Mouse (Mus musculus): Measurements from ENCODE around the gene Npr1.

Gene Npr1

GRCm38 (mm10) chr3:90465686-90466310, at the start of gene Npr1:
Npr1 (minus strand) TSS chr3:90465866.
- DNase-seq: peak; percentile 98

GRCm38 (mm10) chr3:90515242-90515641, 49.6 kb upstream of the Npr1 start:
- peak; percentile 98 for DNase-seq

GRCm38 (mm10) chr3:90514691-90515090, 49.0 kb upstream of the Npr1 start:
- DNase-seq: peak; percentile 99

- DNase-seq: peak; percentile 99
Observed at GRCm38 (mm10) chr3:90513796-90514590, 48.3 kb upstream of the Npr1 start, which contains the start of the genes S100a1 and S100a13. S100a1 (minus strand) TSS chr3:90514392. S100a13 (plus strand) TSS chr3:90514435.

- peak; percentile 92 for DNase-seq
Observed at GRCm38 (mm10) chr3:90512948-90513642, 47.4 kb upstream of the Npr1 start.

- peak; percentile 93 for DNase-seq
Observed at GRCm38 (mm10) chr3:90512276-90512675, 46.6 kb upstream of the Npr1 start.

- no peak for DNase-seq
Observed at GRCm38 (mm10) chr3:90509747-90510123, 44.1 kb upstream of the Npr1 start.

- DNase-seq: peak; percentile 100
Observed at GRCm38 (mm10) chr3:90508950-90509746, 43.5 kb upstream of the Npr1 start, which contains the start of gene Chtop. Chtop (minus strand) TSS chr3:90509498.

- no peak for DNase-seq
Observed at GRCm38 (mm10) chr3:90508287-90508949, 42.8 kb upstream of the Npr1 start.

GRCm38 (mm10) chr3:90506362-90506761, 40.7 kb upstream of the Npr1 start:
- DNase-seq: no peak

- DNase-seq: no peak
Observed at GRCm38 (mm10) chr3:90505216-90505615, 39.5 kb upstream of the Npr1 start.

GRCm38 (mm10) chr3:90503444-90503843, 37.8 kb upstream of the Npr1 start:
- DNase-seq: no peak

- DNase-seq: no peak
Observed at GRCm38 (mm10) chr3:90497597-90497996, 31.9 kb upstream of the Npr1 start.

GRCm38 (mm10) chr3:90495850-90496525, 30.3 kb upstream of the Npr1 start:
- peak; percentile 90 for DNase-seq

- DNase-seq: no peak
Observed at GRCm38 (mm10) chr3:90493831-90494540, 28.3 kb upstream of the Npr1 start.

GRCm38 (mm10) chr3:90491350-90491749, 25.7 kb upstream of the Npr1 start:
- DNase-seq: peak; percentile 91

- peak; percentile 100 for DNase-seq
Observed at GRCm38 (mm10) chr3:90490696-90491256, 25.1 kb upstream of the Npr1 start, which contains the start of gene Snapin. Snapin (minus strand) TSS chr3:90491033.

- peak; percentile 71 for DNase-seq
Observed at GRCm38 (mm10) chr3:90488576-90488975, 22.9 kb upstream of the Npr1 start.

GRCm38 (mm10) chr3:90486998-90487397, 21.3 kb upstream of the Npr1 start:
- DNase-seq: no peak
